Mouse (Mus musculus) left cerebral cortex, adult 11 months (tissue): ENCODE measurements at regions not wholly inside any gene's neighbourhood (a gene's known extent, or its start where the extent isn't known, plus 50 kb on each side); places are given as distances from the start of the nearest gene placed in this dataset.
"Not testable (repeated sequence)": the region's sequence is repeated elsewhere in the genome, so short reads cannot be mapped to it uniquely, and the experiment has no call there.

Experiments
- DNase-seq: peaks from one replicate; pipeline ENCODE4 v3.0.0; 2022; ENCODE audit warnings: low spot score

DNA sequence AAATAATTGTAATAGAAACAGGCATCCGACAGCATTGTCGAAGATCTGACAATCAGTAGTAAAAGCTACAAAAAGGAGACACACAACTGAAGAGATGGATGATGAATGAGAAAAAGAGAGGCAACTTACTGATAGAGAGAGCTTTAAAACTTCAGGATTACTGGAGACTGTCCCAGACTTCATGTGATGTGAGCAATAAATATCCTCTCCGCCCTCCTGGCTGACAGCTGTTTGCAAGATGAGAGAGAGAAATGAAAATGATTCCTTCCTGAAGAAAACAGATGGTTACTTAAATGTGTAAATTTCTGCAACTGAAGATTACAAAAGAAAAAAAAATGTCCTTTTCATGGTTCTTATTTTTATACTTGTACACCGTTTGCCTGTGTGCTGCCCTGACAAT is 306.7 kb upstream of the Ncam2 start:
- peak; percentile 58 for DNase-seq

DNA sequence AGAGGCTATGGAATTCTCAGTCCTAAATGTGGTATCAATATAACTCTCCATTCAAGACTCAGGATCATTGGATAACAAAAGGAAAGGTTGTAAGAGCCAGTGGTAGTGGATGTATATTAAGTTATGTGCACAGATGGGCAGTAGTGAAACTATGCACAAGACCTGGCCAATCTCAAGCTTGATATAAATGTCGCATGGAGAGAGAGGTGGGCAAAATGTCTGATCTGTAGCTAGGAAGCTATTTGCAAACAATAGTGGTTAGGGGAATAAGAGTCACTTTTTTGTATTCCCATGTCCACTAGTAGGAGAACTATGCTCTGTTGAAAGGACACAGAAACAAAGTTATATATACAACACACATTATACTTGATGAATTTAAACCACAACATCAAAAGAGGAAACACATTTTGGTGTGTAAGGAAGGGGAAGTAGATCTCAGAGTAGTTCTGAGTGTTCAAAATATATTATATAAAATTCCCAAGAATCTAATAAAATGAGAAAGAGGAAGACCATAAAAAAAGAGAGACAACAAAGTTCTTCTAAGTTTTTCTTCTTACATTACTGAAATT is 279.7 kb upstream of the Ncam2 start:
- DNase-seq: no peak

DNA sequence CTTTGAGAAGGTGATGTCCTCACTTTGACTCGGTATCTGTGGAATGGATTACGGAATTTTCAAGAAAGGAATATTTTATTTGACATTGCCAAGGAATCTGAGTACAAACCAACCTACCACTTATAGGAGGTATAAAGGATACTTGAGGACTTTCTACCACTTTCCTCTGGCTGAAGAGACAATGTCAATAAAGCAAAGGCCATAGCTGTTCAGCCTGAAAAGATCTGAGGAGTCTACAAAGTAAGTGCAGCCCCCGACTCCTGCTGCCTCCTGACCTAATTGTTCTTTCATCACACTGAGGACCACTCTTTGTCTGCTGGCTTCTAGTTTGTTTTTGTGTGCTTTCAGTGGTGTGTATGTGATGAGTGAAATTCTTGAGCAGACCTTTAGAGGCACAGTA is 269.5 kb upstream of the Ncam2 start:
- no peak for DNase-seq

DNA sequence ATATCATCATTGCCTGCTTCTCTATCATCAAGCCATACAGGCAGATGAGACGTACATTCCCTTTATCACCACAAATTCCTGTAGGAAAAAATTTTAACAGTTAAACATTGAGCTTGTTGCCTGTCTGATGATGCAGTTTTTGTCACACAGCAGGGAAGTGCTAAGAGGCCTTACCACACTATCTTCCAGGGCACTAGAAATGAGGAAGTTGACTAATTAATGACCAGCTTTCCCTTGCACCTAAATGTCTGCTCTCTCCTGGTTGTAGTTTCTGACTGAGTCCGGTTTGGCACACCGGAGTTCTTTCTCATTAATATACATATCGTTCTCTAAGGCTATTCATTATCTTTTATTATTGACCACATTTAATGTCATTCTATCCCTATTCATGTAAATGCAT is 269.0 kb upstream of the Ncam2 start:
- DNase-seq: no peak

DNA sequence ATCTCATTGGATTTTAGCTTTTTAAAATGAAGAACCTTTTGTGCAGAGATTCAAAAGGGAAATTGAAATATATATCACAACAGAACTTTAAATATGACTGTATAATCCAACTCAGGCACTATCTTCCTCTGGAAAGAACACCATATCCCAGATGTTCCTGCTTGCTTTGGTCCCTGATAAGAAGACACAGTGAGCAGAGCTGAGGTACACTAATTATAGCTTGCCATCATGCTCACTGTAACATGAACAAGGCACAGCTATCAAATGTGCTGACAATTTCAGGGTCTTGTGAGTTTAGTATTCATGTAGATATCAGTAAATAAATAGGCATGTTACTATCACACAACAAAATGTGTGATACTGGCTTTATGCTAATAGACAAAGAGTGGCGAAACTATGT is 264.8 kb upstream of the Ncam2 start:
- no peak for DNase-seq

DNA sequence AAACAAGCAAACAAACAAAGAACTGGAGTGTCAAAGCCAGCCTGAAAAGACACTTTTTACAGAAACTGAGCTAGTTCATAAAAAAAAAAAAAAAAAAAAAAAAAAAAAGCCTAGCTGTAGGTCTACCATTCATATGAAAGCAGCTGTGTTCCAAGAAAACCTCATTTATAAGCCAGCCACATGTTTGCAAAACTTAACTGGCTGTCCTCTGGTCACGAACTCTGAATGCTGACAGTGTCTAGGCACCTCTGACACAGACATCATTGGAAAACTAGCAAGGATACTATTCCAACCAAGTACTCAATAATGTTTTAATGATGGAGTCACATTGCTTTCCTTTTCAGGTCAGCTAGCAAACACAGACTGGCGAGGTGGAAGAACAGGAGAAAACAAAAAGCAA is 238.4 kb upstream of the Ncam2 start:
- no peak for DNase-seq

DNA sequence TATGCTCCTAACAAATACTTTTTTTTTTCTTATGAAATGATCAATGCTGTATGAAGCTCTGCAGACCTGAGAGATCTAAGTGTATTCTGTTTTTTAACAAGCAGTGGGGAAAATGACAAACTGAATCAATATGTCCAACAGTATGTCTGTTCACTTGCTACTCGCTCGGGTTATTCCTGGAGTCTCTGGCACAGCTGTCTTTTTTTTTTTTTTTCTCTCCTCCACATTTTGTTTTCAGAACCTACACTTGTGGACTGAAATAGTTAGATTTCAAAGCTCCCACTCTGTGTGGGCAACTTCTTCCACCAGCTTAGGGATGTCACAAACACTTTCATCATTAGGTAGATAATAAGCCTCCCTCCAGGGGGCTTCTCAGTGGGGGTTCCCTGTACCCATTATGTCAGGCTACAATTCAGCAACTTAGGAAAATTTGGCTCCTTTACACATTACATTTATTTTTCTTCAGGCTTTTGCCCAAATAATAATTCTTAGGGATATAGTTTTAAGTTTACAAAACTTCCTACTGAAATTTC is 218.9 kb upstream of the Ncam2 start:
- no peak for DNase-seq

DNA sequence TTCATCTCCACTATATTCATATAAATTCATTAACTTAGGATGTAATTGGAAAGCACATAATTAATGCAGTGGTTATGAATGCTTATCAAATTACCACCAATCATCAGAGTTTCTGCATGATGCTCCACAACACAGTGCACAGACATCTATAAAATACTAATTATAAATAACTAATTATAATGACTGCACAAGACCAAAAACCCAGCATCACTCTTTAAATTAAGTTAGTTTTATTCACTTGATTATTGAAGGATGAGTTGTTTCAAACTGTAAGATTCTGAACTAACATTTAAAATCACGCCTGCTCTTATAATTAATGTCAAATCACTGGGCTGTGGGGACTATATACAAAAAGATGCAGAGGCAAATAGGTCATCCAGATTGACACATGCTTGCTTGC is 212.7 kb upstream of the Ncam2 start:
- DNase-seq: no peak

DNA sequence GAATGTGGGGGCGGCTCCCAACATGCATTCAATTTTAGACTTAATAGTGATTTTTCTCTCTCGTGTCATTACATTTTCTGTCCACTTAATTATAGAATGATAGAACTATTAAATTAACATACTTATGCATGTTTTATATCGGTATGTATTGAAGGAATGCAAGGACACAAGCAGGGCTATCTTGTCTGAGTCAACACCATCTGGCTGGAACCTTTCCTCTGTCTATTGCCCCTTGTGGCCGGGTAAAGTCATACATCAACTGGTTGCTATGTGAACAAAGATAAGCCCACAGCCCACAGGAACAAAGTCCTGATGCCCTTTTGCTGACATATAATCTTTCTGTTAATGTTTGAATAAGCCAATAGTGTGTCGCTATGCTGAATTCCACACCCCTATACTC is 163.7 kb upstream of the Ncam2 start:
- not testable (repeated sequence) for DNase-seq

DNA sequence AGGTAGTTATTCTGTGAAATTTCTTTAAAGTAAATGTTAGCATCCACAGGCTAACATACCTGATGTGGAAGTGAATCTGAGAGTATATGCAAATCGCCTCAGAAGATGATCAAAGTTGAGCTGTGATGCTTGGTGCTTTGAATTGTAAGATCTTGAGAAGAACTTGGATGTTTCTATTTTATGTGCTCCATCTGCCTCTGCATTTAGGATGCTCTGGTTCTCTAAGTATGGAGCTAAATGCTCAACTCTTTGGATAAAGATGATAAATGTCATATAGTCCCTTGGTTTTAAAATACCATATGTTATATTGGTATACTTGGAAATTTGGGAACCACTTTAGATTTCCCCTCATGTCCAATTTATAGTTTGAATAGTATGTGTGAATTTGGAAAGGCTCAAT is 159.2 kb upstream of the Ncam2 start:
- no peak for DNase-seq

DNA sequence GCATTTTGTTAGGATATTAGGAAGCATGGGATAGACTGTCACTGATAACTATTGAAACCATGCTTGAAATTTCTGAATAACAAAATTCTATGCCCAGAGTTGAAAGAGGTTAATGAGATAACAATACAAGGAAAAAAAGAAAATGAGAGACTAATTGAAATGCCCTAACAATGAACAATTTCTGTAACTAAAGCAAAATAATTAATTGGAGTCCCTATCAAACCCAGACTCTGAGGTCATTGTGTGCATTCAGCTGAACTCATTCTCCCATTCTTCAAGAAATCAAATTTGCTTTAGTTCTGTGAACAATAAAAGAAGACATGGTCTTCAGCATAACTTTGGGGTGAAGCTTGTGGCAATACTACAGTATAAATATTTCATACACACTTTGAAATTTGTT is 154.8 kb upstream of the Ncam2 start:
- DNase-seq: no peak

DNA sequence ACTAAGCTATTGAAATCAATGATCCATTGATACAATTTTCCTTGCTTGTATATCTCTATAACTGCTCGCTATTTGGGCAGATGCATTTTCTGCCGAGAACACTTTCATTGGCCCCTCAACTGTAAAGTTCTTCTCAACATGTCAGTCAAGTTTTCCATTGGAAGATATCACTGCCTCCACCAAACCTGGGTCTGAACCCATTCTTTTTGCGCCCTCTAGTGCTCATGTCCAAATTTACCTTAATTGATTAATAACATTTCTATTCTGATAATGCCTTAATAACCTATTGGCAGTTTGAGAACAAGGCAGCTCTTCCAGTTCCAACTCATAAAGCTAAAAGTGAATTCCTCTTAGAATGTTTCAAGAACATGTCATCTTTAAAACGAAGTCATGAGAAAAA is 132.2 kb upstream of the Ncam2 start:
- DNase-seq: no peak
